Mouse (Mus musculus) T-helper 1 cell (primary cell): ENCODE data around the gene Rpsa.
"Not testable (repeated sequence)": the region's sequence is repeated elsewhere in the genome, so short reads cannot be mapped to it uniquely, and the experiment has no call there.

Source experiments
- in situ Hi-C: fragments of 300-600 bp; cut with MboI, MseI; formaldehyde crosslinking; loops from one replicate; pipeline ENCODE4 v1.15.1; 2025; ENCODE audit warnings: high pct_unique_total_duplicates

Gene Rpsa

DNA sequence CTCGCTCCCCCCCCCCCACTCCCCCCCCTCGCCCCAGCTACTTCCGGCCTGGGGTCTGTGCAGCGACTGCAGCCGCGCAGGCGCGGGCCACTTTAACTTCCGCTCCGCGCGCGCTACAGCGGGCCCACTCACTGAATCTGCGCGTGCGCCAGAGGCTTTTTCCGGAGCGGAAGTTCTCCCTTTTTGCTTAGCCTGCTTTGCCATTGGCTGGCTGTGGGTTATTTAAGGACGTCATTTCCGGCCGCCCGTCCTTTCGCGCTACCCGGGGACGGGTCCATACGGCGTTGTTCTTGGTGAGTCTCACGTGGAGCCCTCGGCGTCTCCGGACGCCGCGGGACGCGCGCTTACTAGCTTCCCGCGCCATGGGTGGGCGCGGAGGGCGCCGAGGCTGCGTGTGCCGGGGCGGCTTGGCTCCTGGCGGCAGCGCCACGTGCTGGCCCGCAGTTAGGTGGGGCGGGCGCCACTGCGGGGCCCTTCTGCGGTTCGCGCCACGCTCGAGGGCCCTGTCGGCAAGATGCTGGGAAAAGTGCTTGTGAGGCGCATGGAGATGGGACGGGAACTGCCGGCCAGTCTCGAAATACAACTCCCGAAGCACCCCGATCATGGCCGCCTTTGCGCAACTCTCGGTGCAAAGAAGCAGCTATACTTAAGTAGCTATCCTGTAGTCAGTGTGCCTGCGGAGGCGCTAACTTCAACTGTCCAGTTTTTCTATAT lies at the start of gene Rpsa:
Gene Rpsa, plus strand, starts transcription at position 152 of the 714 bp plus-strand sequence.
- in situ Hi-C loops: no loop called here

DNA sequence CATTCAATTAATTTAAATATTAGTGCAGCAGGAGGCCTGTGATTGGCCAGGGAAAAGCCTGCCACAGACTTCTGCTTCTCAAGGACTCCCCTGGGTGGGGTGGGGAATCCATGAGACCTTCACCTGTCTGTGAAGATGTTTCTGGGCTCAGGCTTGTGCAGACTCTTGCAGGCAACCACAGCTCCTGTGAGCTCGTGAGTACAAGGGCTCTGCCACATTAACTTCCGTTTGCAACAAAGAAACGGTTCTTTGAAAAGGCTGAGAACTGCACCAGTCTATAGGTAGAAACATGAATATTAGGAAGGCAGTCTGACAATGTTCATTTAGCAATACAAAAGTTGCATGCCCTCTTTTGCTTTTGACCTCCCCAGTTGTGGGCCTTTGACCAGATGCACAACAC lies 49.2 kb upstream of the Rpsa start:
- in situ Hi-C loops: loop anchor here (10.0 kb wide), 1 partner anchor 57 kb away; no protein-coding TSS in a partner anchor

DNA sequence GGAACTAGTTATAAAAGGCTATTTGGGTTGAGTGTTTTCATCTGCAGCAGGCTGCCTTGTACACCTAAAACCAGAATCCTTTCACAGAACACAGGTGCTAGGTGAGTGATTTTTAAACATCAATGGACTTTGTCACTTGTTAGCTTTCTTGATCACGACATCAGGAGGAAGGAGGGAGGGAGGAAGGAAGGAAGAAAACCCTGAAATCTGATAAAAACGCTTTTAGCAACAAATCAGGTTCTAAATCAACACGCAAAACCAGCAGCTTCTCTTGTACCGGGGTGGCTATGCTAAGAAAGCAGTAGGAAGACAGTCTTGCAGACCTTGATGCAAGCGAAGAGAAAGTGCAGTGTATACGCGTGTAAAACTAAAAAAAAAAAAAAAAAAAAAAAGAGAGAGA lies 47.6 kb upstream of the Rpsa start:
- in situ Hi-C loops: loop anchor here (5.0 to 10.0 kb wide), 2 partner anchors 55 to 63 kb away; no protein-coding TSS in a partner anchor

DNA sequence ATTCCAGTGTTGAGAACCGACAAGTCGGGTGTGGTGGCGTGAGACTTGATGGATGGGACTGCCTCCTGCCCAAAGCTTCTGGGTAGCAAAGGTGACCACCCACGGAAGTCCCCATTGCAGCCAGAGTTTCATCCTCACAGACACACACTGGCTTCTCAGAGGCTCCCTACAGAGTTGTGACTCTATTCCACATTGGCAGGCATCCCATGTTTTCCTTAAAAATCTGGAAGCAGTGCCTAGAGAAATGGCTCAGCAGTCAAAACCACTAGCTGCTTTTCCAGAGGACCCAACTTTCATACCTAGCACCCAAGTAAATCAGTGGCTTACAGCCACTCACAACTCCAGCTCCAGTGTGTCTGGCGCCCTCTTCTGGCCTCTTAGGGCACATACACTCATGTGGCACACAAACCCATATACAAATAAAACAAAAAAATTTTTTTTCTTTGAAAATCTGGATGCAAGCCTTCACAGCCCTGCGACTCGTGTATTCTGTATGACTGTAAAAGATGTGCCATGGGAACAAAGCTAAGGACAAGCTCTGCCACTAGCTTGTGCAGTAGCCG lies 46.9 kb upstream of the Rpsa start:
- in situ Hi-C loops: loop anchor here (5.0 kb wide), 1 partner anchor 63 kb away; no protein-coding TSS in a partner anchor

DNA sequence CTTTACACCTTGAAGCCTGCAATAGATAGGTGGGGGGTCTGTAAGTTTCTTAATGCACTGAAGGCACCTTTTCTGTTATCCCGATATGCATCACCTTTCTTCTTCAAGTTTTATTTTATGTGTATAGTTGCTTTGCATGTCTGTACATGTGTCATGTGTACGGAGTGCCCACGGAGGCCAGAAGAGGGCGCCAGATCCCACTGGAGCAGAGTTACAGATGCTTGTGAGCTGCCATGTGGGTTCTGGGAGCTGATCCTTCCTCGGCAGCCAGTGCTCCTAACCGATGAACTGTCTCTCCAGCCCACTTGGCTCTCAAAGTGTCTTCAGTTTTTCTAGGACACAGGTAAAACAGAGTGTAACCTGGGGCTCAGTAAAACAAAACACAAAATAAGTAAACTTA lies 46.2 kb upstream of the Rpsa start:
- in situ Hi-C loops: loop anchor here (5.0 kb wide), 1 partner anchor 64 kb away; no protein-coding TSS in a partner anchor

DNA sequence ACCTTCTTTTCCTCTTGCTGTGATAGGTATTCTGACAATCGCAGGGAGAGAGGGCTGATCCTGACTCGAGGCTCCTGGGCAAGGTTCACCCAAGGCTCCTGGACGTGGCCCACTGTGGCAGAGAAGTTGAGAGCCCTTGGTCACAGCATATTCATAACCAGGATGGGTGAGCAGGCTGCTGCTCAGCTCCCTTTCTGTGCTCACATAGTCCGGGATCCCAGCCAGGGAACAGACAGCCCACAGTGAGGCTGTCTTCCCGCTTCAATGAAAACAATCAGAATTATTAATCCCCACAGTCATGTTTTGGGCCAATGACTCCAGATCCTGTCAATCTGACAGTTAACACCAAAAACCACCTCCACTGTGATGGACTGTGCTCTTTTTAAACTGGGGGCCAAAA lies 45.5 kb upstream of the Rpsa start:
- in situ Hi-C loops: loop anchor here (5.0 kb wide), 1 partner anchor 65 kb away; no protein-coding TSS in a partner anchor

DNA sequence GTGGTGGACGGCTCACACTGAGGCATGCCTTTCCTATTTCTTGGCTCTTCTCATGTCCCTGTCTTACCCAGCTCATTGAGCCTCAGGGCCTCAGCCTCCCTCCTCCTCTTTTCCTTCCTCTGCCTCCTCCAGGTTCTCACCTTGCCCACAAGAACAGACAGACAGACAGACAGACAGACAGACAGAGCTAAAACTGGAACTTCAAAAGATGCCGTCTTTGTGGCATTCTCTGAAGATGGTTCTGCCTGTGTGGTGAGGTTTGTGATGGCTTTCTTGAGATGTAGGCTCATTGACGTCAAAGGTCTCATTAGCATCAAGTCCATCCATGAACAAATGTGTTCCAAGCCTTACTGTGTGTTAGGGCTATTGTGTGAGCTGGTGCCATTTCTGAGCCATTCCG lies 44.8 kb upstream of the Rpsa start:
- in situ Hi-C loops: loop anchor here (5.0 kb wide), 1 partner anchor 65 kb away; no protein-coding TSS in a partner anchor

DNA sequence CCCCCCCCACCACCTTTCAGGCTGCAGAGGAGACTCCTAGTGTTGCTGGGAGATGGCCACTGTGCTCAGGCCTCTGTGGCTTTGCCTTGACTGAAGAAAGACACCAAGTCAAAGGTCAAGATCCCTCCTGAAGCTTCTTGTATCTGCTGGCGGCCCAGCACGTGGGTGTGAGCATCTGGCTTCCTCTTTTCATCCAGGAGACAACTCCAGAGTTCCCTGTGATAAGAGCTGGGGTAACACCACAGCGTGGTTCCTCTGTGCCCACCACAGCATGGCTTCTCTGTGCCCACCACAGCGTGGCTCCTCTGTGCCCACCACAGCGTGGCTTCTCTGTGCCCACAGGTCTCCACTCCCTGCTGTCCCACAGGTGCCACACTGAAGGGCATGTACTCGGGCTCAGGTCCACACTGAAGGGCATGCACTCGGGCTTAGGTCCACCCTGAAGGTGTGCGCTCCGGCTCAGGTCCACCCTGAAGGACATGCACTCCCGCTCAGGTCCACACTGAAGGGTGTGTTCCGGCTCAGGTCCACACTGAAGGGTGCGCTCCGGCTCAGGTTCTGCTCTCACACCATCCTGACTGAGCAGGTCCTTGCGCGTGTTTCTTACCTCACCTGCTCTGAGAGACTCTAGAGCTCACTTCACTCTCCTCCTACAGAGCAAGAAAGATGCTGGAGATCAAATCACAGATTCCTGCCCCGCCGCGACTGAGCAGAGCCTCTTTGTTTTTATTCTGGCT lies 44.2 kb upstream of the Rpsa start:
- in situ Hi-C loops: loop anchor here (5.0 kb wide), 1 partner anchor 66 kb away; no protein-coding TSS in a partner anchor

DNA sequence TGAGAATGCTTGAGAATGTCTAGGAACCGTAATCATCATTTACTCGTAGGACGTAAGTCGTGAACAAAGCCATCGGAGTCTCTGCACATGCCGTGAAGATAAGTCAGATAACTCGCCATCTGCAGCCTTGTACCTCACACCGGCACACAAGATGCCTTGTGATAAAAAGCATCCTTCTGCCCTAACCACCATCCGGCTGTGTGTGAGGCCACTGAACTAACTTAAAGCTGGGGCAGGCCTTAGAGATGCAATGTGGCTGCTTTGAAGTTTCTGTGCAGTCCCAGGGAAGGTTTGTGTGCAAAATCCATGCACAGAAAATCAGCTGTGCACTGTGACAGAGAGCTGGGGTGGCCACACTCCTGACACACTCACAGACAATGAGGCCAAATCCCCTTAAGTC lies 43.1 kb upstream of the Rpsa start:
- in situ Hi-C loops: loop anchor here (5.0 kb wide), 1 partner anchor 67 kb away; no protein-coding TSS in a partner anchor

DNA sequence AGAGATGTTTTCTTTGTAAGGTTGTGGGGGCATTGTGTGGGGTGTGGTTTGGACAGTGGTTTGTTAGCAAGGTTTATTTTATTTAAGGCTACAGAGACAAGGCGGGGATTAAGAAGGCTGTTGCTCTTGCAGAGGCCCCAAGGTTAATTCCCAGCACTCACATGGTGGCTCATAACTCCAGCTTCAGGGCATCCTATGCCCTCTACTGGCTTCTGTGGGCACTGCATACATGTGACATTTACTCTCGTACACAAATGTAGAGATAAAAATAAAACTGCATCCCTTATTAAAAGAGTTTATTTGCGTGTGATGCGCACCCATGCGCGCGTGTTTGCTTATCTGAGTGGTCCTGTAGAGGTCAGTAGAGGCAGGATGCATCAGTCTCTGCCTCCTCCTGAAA lies 38.4 kb upstream of the Rpsa start:
- in situ Hi-C loops: no loop called here

DNA sequence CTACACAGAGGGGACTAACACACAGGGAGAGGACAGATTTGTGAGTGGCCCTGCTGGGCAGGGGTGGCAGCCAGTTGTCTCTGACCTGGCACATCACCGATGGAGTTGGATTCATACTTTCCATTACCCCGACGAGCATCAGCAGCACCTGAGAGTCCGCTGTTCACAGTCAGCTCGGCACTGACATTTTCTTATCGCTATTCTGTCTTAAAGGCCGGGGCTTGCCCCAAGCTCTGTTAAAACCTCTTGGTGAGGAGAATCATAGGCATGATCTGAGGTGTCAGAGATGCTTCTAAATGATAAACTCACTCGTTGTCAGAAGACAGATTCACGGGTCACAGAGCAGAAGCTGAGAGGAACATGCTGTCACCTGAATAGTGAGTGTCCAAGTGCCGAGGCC lies 36.4 kb upstream of the Rpsa start:
- in situ Hi-C loops: no loop called here

DNA sequence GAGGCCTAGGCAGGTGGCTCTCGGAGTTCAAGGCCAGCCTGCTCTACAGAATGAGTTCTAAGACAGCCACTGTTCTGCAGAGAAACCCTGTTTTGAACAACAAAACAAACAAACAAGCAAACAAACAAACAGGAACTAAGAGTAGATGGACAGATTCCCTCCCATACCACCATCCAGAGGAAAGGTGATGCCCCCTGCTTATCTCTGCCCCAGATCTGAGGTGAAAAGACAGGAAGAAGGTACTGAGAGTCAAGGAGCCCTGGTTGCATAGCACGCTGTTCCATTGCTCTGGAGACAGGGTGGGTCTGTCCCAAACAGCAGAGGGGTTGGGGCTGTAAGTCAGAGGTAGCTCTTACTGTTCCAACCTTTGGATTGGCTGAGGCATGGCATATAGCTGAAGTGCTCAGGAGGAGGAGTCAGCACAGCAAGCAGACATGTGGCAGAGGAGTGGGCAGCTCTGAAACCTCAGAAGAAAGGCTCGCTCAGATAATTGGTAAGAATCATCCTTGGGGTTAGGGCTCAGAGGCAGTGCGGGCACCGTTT lies 35.7 kb upstream of the Rpsa start, which contains the start of gene Ccr8:
Gene Ccr8, plus strand, starts transcription at position 419 of the 543 bp plus-strand sequence.
- in situ Hi-C loops: no loop called here

DNA sequence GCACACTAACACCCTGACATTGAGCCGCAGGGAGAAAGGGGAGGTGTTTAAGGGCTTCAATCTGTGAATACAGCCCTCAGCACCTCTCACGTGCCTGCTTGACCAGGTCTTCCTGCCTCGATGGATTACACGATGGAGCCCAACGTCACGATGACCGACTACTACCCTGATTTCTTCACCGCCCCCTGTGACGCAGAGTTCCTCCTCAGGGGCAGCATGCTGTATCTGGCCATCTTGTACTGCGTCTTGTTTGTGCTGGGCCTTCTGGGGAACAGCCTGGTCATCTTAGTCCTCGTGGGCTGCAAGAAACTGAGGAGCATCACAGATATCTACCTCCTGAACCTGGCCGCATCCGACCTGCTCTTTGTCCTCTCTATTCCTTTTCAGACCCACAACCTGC lies 33.8 kb upstream of the Rpsa start:
- in situ Hi-C loops: no loop called here

DNA sequence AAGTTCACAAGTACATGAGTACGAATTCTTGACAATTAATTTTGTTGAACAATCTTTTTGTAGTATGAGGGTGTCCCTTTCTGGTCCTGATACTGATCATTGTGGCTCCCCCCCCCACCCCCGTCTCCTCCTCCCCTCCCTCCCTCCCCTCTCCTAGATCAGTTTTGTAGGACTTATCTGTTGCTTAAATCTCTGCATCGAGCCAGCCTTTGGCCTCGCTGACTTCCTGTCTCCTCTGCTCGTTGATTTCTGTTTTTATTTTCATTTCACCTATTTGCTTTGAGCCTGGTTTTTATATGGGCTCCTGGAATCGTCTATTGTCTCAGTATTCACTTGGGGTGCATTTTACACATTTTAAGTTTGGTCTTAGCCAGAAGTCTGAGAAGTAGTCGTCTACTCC lies 31.6 kb upstream of the Rpsa start:
- in situ Hi-C loops: no loop called here

DNA sequence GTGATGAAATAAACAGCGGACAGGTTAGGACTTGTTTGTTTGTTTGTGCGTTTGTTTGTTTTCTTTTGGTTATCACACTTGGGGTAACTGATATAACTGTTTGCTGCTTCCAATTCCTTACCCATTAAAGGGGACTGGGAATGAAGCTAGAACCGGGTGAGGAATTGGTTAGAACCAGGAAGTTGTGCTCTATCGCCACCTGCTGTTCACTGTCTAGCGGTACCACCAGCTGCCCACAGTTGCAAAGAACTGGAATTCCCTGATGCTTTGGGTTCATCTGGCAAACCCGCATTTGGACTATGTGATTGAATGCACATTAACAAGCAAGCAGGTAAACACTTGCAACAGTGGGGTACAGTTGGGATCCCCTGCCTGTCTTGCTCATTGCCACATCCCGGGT lies 28.8 kb upstream of the Rpsa start:
- in situ Hi-C loops: no loop called here

DNA sequence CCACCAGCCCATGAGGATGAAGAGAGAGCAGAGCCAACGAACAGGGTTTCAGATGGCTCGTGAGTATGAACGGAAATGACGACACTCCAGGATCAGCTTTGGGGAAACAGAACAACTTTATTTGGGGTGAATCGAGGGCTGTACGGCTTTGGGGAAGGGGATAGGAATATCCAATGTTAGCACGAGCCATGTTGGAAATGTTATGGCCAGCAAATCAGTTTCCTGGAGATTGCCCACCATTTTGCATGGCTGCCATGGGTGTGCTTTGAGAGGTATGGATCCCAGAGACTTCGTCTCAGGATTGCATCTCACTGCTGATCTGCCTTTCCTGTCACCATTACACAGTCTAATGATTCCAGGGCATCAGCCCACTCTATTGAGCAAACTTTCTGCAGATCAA lies 28.2 kb upstream of the Rpsa start:
- in situ Hi-C loops: no loop called here

DNA sequence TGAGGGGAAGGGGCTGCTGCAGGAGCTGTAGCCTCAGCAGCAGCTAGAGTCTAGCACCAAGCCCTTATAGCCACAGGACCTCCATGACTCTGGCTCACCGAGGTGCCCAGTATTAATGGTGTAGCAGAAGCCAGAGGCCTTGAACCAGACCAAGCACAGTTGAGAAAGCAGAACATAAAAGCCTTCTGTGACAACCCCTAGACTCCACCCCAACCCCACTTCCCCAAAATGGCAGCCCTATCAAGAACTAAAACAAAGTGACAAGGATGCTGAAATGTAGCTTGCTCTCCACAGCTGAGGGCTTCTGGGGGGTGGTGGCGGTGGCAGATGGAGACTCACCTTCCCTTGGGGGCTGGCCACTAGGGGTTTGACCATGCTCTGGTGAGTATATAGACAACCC lies 26.3 kb upstream of the Rpsa start:
- in situ Hi-C loops: no loop called here

DNA sequence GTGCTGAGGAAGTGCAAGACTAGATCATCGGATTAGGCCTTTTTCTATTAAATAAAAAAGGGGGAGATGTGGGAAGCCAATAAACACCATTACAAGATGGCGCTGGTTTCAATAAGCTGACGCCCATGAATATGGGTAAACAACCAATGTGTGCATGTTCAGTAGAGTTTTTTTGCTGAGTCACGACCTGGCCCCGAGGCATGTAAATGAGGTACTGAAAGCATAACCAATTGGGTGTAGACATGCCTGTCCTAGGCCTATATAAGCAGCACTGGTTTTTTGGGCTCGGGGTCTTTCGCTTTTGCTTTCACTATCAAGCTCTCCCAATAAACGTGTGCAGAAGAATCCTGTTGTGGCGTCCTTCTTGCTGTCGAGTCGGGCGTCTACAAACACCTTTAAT lies 18.5 kb upstream of the Rpsa start:
- in situ Hi-C loops: not testable (repeated sequence)

DNA sequence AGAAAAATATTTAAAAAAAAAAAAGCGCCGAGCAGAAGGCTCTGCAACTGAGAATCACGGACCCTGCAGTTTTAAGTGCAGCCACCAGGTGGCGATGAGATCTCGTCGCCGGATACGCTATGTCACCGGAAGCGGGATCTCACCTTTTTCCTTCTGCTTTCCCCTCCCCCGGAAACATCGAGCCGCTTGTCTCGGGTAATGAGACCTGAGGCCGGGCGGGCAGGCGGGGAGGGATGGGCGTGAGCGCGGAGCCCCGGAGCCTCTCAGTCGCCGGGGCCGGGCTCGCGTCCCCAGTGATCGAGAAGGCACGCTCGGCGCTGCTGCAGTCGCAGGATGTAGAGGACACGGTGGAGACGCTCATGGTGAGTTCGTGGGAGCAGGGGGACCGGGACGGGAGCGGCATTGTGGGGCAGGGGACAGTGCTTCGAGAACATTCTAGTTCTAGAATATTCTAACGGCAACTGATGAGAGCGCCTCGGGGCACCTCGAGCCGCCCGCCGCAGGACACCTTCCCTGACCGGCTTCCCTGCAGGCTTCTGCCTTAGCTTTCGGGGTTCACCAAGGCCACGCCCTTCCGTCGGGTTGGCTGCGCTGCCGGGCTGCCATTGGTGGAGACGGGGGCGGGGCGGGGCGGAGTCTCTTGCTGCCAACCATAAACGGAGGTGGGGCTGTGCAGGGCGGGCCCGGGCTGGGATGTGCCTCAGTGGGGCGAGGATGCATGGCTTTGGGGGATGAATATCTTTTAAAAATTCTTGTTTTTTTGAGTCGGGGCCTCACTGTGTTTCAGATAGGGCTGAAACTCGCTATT lies 17.1 kb upstream of the Rpsa start, which contains the start of gene Slc25a38:
Gene Slc25a38, plus strand, starts transcription at position 164 of the 808 bp plus-strand sequence.
- in situ Hi-C loops: no loop called here

DNA sequence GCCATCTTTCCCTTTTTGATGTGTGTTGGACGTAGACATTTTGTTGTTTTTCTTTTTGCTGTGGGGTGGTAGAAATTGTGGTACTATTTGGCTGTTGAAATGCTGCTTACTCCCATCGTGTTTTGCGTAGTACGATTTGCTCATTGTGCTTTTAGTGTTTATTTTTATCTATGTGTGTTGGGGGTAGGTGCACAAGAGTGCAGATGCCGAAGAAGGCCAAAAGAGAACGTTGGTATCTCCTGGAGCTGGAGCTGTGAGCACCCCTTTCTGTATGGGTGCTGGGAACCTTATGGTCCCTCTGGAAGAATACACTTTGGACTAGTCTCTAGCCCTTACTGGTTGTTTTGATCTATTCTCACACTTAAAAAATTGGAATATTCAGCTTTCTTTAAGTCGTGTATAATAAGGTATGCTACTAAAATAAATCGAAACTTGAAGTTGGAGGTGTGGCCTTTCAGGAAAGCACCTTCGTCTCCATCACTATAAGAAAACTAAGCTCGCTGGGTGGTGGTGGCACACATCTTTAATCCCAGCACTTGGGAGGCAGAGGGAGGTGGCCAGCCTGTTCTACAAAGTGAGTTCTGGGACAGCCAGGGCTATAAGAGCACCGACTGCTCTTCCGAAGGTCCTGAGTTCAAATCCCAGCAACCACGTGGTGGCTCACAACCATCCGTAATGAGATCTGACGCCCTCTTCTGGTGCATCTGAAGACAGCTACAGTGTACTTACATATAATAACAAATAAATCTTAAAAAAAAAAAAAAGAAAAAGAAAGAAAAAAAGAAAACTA lies 16.1 kb upstream of the Rpsa start:
- in situ Hi-C loops: no loop called here
